Mouse (Mus musculus) stomach, postnatal 0 days (tissue): Measurements from ENCODE around the gene Hdgfl3.

ENCODE experiments used
- CTCF ChIP-seq: IDR thresholded peaks from 2 replicates; pipeline ENCODE4 v1.5.1; 2016; ENCODE audit warnings: antibody characterized with exemption, low read depth, mild to moderate bottlenecking, moderate library complexity
- EP300 ChIP-seq: optimal IDR thresholded peaks from 2 replicates; pipeline ENCODE3; 2016; ENCODE audit warnings: antibody characterized with exemption

DNA sequence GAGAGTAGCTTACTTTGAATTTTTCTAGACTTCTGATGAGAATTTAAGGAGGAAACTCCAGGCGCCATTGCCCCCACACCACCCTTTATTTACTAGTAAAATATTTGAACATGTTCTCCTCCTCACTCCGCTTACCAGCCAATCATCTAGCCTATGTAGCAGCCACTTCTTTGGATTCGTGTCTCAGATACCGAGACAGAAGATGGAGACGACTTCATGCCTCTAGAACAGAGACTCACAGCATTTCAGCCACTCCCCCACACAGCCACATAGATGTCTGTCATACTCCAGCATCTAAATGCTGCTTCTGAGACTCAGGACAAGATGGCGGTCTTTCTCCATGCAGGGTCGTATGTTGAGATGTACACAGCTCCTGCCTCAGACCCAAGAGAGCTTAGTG is 92.1 kb downstream of the Hdgfl3 start:
- TF ChIP-seq CTCF (no peak), EP300 (no peak)
